Mouse (Mus musculus) embryo, embryonic 9.5 days (tissue): ENCODE data around the gene Smurf2.

ENCODE experiments used
- DNase-seq: peaks from one replicate; pipeline ENCODE4 v3.0.0-alpha.2; 2017; ENCODE audit errors: extremely low spot score

The Smurf2 gene

DNA sequence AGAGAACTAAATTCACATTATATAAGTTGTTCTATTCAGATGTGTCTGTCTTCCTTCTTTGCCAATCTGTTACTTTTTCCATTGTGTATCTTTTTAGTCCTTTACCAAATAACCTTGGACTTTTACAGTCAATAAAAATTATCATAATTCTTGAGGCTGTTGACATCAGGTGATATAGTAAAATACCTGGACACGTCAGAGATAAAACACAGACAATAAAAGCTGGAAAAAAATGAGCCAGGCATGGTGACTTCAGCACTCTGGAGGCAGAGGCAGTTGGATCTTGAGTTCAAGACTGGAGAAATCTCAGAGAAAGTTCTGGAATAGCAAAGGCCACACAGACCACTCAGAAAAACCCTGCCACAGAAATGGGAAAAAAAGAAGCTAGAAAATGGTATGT is 13.3 kb downstream of the Smurf2 start:
- DNase-seq = no peak

DNA sequence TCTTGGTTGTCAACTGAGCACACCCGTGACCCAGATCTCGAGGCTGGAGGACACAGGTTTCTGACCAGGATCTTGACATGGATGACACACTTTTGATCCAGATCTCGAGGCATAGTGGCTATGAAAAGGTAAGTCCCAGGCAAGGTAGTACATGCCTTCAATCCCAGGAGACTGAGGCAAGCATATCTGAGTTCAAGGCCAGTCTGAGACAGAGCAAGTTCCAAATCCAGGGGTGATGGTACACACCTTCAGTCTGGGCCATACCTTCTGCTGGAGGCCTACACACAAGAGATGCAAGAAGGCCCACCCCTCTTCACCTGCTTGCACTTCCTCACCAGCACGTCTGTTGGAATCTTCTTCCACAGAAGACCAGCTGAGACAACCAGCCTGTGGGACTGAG is 14.8 kb downstream of the Smurf2 start:
- DNase-seq = no peak

DNA sequence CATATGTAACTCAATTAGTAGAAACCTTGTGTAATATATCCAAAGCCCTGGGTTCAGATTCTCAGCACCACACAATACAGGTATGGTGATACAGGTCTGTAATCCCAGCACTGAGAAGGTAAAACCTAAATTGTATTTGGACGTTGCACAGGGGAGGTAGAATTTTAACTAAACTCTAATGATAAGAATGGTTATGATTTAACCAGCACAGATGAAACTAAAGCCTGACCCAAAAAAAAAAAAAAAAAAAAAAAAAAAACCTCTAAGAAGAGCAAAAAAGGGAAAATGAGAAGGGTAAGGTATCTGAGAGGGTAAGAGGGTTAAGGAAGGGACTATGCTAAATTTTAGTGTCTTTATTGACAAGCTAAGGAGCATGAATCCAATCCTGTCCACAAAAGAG is 20.7 kb downstream of the Smurf2 start:
- no peak for DNase-seq

DNA sequence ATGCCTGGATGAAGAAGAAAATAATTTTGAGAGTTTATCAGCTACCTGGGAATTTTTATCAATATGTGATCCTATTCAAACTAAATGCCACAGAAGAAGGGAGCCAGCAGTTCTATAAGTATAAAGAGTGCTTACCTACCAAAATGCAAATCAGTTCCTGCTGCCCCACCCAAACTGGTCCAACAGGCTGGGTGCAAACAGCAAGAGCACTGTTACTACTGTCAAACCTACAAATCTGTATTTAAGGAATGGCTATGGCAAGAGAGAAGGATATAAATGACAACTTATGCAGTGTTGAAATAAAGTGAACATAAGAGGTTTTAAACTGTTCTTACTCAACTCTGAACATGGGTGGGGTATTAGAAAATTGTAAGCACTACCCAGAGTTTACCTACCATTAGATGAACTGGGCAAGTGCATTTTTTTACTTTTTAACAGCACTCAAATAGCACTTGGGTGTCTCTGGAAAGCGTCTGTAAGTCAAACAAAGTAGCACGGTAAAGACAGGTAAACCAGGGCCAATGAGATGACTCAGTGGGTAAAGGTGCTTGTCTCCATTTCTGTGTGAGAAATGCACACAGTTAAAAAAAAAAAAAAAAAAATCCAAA is 23.9 kb downstream of the Smurf2 start:
- no peak for DNase-seq

DNA sequence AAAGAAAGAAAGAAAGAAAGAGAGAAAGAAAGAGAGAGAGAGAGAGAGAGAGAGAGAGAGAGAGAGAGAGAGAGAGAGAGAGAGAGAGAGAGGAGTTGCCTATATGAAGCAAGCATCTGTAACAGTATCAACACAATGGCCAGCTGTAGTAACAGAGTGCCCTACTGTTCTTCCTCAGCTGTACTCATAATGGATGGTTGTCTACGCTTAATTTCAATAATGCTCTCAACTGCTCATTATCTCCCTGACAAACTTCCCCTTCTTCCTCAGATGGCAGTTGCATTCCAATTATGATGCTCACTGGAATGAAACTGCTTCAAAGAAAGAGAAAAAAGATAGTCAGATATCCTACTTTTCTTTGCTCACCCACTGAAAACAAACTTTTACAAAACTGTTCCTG is 36.9 kb downstream of the Smurf2 start:
- no peak for DNase-seq

DNA sequence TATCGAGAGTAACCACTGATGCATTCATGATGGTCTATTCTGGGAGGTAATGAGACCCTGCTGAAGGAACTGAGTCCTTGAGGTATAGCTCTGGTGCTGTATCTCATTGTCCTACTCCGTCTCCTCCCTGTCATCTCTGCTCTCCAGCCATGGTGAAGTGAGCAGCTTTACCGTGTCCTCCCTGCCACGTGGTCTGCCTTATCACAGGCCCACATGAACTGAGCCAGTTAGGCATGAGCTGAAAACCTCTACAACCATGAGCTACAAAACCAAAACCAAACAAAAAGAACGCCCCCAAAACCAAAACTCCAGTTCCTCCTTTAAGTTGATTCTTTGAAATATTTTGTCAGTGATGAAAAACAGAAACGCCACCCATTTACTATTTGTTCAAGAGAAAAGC is 47.9 kb downstream of the Smurf2 start:
- DNase-seq = no peak

DNA sequence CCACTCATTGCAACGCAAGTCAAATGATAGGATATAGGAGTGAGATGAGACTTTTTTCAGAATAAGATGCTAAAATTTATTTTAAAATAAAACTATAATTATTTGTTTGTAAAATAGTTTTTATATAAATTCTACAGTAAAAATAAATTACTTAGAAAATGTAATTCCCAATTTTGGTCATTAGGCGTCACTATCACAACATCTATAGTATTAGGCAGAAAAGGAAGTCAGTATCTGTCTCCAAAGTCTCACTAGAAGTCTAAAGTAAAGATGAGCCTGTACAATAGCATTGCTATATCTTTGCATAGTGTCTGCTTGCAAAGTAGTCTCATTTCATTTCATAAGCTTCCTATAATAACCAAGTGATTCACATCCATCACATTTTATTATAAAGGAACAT is 69.1 kb downstream of the Smurf2 start:
- DNase-seq = no peak

DNA sequence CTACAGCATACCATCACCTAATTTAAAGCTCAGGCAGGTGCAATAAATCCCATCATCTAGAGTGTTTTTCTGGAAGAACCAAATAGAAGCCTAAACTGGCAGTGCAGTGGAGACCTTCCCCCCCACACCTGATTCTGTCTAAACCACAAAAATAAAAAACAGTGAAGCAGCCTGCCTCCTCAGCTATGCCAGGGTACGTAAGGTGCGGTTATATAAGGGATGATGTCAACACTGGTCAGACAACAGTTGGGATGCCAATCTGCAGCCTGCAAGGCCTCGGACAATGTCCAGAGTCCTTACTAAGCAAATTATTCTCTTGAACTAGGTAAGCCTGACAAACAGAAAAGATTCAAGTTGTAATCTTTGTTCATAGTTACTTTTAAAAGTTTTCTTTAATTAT is 78.5 kb downstream of the Smurf2 start:
- DNase-seq = no peak

DNA sequence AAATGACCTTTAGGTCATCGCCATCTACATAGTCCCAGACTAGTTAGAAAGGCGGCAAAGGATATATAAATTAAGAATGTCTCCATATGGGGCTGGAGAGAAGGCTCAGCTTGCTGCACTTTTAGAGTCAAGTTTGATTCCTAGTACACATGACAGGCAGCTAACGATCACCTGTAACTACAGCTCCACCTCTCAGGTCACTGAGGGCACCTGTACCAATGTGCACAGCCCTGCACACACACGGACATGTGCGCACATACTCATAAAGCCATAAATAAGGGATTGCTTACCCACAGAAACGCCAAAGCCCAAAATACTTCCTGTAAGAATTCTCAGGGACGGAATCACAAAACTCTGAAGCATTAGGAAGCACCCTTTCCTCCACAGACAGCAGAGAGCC is 92.4 kb downstream of the Smurf2 start:
- DNase-seq = no peak

DNA sequence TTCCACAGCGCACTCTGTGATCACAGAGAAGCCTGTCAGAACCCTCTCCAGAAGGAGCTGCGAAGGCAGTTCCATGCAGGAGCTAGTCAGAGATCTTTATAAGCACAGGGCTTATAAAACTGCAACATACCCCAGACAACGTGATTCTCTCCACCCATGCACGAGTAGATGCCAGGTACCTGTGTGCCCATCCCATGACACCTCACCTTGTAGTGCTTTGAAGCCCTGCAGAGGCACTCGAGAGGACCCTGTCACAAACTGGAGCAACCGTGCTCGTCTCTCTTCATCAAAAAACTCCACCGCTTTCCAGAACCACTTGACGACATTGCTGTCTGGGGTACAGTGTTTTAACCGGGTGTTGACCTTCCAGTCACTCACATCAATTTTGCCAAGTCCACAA is 96.1 kb downstream of the Smurf2 start:
- no peak for DNase-seq

DNA sequence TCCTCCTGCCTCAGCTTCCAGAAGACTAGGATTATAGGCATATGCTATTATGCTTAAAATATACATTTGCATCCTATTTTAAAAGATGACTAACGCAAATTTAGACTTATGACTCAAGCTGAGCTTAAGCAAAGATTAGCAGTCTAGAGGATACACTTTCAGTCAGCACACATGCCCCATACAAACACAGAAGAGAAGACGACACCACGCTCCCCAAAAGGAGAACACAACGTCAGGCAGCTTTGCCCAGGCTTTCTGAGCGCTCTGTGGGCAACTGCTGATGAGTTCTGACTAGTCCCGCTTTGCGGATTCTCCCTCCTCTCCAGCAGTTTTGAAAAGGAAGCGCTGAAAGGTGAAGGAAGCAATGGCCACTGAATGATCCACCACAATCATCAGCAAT is 96.8 kb downstream of the Smurf2 start:
- no peak for DNase-seq

DNA sequence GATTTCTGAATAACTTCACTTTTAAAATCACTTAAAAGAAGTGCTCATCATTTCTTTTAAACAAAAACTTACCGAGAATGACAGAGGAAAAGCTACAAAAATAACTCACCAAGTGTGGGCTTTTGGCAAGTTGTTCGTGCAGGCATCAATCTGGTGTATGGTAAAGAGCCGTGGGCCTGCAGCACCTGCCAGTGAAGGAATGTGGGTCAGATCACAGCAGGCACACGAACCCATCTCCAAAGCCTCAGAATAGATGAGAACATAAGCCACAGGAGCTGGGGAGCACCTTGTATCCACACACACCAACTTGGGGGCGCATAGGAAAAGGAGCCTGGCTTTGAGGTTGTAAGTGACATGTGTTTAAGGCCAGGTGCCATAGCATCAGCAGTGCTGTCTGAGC is 97.6 kb downstream of the Smurf2 start:
- no peak for DNase-seq

DNA sequence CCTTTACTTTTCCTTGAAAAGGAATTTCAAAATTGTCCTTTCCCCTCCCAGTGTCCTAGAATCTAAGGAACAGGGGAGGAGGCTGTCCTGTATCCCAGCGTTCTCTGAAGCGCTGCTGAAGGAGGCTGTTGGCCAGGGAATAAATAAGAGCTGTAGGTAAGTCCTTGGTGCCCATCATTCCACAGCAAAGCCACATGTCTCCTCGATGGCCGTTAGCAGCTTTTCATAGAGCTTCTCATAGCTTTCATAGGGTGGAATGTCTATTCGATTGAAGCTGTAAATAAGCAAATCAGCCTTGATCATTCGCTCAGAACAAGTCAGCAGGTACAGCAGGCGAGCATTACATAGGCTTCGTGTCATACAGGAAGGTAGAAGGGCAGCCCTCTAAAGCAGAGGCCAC is 98.0 kb downstream of the Smurf2 start:
- no peak for DNase-seq

DNA sequence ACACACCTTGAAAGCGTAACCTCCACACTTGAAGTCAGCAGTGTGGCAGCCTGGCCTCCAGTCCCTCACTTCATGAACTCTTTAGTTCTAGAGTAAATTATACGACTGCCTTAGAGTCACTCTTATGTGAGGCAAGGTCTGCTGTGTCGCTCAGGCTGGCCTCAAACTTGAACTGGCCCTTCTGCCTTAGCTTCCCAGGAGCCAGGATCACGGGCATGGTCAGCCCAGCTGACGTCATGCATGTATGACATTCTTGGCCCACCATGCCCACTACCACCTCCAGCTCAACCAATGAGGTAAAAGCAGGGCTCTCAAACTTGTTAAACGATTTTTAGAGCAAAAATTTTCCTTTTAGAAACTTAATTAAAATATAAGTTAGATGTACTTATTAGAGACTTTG is 99.1 kb downstream of the Smurf2 start:
- no peak for DNase-seq

DNA sequence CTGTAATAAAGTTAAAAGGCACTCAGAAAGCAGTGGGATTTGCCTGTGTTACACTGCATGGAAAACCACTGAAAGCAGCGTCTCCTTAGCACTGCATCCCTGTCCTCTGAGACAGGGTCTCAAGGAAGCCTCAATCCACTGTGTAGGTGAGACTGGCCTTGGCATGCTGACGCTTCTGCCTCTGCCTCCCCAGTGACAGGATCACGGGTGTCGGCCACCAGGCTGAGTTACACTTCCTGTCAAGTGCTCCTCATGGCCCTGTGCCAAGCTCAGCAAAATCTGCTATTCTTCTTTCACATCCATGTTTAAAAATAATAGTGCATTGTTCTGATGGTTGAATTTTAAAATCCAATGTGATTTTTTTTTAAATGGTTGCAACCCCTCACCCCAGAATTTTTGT is 99.5 kb downstream of the Smurf2 start:
- no peak for DNase-seq

DNA sequence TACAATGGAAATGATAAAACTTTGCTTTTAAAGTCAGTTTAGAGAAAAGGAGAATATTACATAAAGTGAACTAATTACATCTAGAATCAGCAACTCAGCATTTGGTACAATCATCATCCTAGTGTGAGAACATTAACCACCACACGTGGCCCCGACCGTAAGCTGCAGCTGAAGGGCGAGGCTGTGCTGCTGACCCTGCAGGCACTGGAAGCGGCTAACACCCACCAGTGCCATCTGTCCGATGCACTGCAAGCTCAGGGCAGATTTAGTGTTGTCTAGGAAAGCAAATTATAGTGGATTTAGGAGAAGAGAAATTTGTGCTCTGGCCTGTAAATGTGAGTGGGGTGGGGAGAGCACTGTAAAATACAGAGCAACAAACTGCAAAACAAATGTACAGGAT is 100.3 kb downstream of the Smurf2 start:
- DNase-seq = no peak

DNA sequence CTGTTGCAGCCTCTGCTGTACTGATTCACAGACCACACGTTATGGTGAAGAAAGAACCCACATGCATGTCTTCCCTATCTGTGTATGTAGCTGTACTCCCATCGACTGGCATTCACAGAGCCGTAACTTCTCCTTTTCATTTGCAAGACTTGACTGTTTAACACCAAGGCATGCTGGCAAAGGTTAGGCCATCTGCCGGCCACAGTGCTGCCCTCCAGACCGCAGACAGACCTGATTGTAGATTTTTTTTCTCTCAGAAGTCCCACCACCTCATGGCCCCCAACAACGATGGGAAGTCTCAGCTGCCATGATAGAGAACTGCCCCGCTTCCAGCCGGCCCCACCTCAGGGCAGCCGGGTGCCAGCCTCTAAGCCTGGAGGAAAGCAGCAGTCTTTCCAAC is 100.9 kb downstream of the Smurf2 start:
- no peak for DNase-seq

DNA sequence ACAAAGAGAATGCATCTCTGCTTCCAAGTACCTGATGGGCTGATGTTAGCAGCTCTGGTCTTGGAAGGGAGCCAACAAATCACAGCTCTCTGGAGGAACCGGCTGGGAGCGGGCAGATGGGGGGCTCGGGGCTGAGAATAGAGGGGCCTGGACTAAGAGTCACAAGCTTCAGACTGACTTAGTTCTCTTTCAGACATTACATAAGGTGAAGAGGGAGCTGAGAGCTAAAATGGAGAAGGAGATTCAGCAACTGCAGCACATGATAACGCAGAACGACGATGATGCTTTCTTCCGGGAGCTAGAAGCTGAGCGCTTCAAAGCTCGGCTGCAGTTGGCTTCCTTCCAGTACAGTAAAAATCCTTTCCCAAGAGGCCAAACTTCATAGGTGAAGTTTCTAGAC is 102.2 kb downstream of the Smurf2 start:
- no peak for DNase-seq

DNA sequence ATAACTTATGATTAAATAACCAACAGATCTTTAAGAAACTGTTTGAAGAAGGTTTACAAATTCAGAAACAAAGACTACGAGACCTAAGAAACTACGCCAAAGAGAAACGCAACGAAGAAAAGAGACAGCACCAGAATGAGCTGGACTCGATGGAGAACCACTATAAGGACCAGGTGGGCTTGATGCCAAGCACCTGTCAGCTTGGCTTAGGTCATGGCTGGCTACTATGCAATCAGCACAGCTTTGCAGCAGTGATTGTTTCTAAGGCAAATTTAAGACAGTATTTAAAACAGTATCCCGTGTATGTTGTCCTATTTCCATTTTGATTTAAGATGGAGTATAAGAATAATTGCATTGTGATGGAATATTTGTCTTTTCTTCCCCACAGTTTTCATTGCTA is 102.7 kb downstream of the Smurf2 start:
- DNase-seq = no peak

DNA sequence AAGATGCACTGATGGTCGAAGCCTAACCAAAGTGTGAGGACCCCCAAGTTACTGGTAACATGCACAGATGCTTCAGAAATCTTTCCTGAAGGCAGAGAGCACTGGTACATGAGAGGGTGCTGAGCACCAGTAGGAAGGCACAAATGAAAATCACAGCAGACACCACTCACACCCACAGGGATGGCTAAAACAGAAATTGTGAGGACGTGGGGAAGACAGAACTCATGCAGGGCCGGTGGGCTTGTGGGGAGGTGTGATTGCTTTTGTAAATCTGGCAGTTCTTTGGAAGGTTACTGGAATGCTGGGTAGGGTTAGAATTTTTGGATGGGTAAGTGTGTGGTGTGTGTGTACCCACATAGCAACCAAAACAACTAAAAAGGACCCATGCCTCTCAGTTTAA is 103.4 kb downstream of the Smurf2 start:
- no peak for DNase-seq

DNA sequence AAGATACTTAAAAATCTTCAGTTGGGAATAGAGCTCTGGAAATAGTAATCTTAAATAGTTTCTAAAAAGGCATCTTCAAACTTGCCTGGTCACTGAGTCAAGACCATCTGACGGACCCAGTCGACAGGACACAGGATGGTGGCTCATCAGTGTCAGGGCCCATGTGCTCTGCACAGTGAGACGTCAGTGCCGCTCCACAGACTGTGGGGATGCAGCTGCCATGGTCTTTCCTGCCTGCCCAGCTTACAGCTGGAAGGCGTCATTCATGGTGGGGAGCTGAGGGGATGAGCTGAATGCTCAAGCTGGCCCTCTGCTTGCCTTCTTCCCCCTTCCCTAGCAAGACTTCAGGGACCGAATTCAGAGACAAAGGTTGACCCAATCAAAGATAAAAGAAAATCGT is 104.2 kb downstream of the Smurf2 start:
- DNase-seq = no peak

DNA sequence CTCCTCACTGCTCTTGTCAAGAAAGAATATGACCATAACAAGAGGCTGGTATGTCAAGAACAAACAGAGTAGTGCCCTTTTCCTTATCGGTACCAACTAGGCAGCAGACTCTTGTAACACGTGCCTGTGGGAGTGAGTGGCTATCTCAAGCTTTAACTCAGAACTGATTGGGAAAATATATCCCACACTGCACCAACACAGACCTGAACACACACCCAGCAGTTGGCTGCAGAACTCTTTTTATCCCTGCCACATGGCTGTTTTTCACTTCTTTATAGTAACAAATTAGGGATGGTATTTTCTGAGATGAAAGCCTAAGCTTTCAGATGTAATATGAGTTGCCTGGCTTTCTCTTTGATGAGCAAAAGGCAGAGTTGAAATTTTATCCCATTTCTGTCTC is 104.8 kb downstream of the Smurf2 start:
- no peak for DNase-seq

DNA sequence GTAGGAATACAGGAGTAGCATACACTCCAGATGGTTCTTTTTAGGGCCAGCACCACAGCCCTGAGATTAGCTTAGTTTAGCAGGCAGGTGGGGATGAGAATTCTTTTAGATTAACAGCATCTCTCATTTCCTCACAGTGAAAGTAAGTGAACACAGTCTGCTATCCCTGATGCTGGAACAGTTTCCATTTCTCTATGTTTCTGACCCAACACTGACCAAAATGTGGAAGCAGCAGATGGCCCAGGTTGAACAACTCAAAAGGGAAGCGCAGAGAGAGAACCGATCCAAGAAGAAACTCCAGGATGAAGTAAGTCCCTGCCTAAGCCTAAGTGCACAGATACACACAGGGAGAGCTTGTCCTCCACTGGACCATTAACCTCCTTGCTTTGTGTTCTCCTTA is 105.2 kb downstream of the Smurf2 start:
- DNase-seq = no peak

DNA sequence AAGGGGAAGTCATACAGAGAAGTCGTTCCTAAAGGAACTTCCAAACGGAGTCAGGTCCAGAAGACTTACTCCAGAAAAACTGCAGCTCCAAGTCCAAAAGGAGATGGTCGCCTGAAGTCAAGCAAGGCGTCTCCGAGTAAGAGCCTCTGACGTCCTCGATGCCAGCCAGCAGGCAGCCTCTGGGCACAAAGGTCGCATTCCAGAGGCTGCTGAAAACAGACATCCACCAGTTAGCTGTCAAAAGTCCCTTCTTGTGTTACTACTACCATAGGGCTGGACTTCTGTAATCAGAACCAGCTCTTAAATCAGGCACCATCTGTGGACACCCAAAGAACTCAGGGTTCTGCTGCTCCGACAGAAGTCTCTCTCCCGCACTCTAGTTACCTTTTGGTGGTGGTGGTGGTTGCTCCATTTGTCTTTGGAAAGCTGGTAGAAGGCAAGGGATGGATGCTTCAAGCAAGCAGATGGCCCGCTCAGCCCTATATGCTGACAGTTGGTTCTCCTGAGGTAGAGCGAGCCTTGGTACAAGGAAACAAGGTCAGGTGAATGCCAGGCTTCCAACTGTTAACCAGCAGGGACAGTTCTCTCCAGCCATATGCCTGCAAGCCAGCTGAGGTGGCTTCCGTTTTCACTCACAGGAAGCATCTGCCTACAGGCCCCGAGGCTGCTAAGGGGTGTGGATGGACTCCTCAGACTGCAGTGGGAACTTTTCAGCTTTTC is 105.8 kb downstream of the Smurf2 start:
- no peak for DNase-seq
